Mouse (Mus musculus): ENCODE measurements around the gene Adcy1. TPM values are rescaled to one million over a fixed set of nuclear protein-coding genes. Genes with fewer than 3 reads are reported as not detected.

The Adcy1 gene
- polyA plus RNA-seq, 1 experiment from 2014 or later: 0.40 TPM

DNA sequence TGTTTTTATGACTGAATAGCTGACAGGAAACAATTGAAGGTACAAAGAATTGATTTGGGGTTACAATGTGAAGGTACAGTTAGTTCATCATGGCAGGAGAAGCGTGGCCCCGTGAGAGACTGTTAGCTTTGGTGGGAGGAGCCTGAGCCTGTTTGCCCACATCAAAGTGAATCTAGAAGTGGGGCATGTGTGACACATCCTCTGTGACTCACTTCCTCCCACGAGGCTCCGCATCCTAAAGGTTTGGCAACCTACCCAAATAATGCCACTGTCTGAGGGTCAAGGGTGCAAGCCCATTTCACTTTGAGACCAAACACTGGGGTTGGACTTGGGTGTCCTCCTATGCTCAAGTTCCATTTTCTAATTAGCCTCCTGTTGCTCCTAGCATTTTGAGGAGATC, 81.9 kb downstream of the Adcy1 start:
- ATAC-seq: no peak
- Histone ChIP-seq H3K27ac (ENCODE audit: low read depth, low read length) (no peak overlapping the region), H3K9me3 (ENCODE audit: control insufficient read depth) (no peaks in the 10 kb centered on the region), H3K4me3 (ENCODE audit: low read depth, low read length) (no peak overlapping the region), H3K4me1 (replicated peaks; ENCODE audit: control insufficient read depth, insufficient read depth, low read length) (no peaks in the 10 kb centered on the region), H3K4me2 (replicated peaks; ENCODE audit: low read depth) (no peak overlapping the region), H3K27me3 (replicated peaks; ENCODE audit: control insufficient read depth, insufficient read depth, low read length) (no peaks in the 10 kb centered on the region), H3K36me3 (ENCODE audit: control insufficient read depth, insufficient read depth) (no peaks in the 10 kb centered on the region), H3K9ac (ENCODE audit: low read depth, low read length) (no peak overlapping the region)
- no peak for TF ChIP-seq CTCF (IDR thresholded peaks at IDR 0.05; ENCODE audit: low read depth)
- whole genome bisulfite sequencing: 54% methylated on average over 4 of the region's 4 CpGs

GRCm38 (mm10) chr11:7147536-7147935, 84.2 kb downstream of the Adcy1 start:
- no peaks in the 10 kb centered on the region for H3K4me1 ChIP-seq (replicated peaks; ENCODE audit: control insufficient read depth, insufficient read depth, low read length)
- no peak overlapping the region for H3K4me2 ChIP-seq (replicated peaks; ENCODE audit: low read depth)
- no peak overlapping the region for H3K9ac ChIP-seq (ENCODE audit: low read depth, low read length)
- H3K27me3 ChIP-seq (replicated peaks; ENCODE audit: control insufficient read depth, insufficient read depth, low read length): no peaks in the 10 kb centered on the region
- H3K27ac ChIP-seq (ENCODE audit: low read depth, low read length): no peak overlapping the region
- TF ChIP-seq CTCF (IDR thresholded peaks at IDR 0.05; ENCODE audit: low read depth): no peak
- H3K36me3 ChIP-seq (ENCODE audit: control insufficient read depth, insufficient read depth): no peaks in the 10 kb centered on the region
- no peak overlapping the region for H3K4me3 ChIP-seq (ENCODE audit: low read depth, low read length)
- WGBS: 89% methylated on average over 8 of the region's 8 CpGs
- no peaks in the 10 kb centered on the region for H3K9me3 ChIP-seq (ENCODE audit: control insufficient read depth)
- no peak for ATAC-seq

DNA sequence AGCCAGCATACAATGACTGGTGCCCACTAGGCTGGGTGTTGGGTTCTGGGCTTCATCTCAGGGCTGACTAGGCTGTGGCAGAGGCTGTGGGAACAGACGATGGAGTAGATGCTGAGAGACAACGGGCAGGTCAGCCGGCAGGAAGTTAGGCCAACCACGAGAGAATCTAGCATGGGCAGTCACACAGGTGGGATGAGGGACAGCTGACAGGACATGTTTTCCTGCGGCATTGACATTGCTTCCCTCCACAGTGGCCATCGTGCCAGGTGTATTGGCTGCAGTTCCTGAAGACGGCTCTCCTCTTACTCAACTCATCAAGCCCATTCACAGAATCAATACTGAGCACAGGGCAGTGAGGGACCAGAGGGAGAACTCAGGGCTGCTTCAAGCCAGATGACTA, 84.7 kb downstream of the Adcy1 start:
- Histone ChIP-seq H3K4me2 (replicated peaks; ENCODE audit: low read depth) (no peak overlapping the region), H3K36me3 (ENCODE audit: control insufficient read depth, insufficient read depth) (no peaks in the 10 kb centered on the region), H3K4me1 (replicated peaks; ENCODE audit: control insufficient read depth, insufficient read depth, low read length) (no peaks in the 10 kb centered on the region), H3K27me3 (replicated peaks; ENCODE audit: control insufficient read depth, insufficient read depth, low read length) (no peaks in the 10 kb centered on the region), H3K4me3 (ENCODE audit: low read depth, low read length) (no peak overlapping the region), H3K9ac (ENCODE audit: low read depth, low read length) (no peak overlapping the region), H3K27ac (ENCODE audit: low read depth, low read length) (no peak overlapping the region), H3K9me3 (ENCODE audit: control insufficient read depth) (no peaks in the 10 kb centered on the region)
- TF ChIP-seq CTCF (IDR thresholded peaks at IDR 0.05; ENCODE audit: low read depth): no peak
- 82% methylated on average over 7 of the region's 7 CpGs for WGBS
- ATAC-seq: no peak

DNA sequence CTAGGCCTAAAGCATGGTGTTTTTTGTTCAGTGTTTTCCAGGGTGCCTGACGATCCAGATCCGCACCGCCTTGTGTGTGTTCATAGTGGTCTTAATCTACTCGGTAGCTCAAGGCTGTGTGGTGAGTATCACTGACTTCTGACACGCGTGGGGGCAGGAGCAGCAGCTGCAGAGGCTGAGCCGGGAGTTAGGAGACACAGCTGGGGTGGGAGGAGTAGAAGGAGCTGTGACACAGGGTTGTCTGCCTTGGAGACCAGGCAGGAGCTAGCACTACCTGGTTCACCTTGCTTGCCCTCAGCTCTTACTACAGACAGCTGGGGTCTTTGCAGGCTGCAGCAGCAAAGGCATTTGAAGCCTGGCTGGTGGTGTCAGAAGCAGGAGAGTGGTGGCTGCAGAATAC, 86.2 kb downstream of the Adcy1 start:
- WGBS: 77% methylated on average over 7 of the region's 7 CpGs
- ATAC-seq: no peak
- Histone ChIP-seq H3K4me2 (replicated peaks; ENCODE audit: low read depth) (no peak overlapping the region), H3K36me3 (ENCODE audit: control insufficient read depth, insufficient read depth) (no peaks in the 10 kb centered on the region), H3K9ac (ENCODE audit: low read depth, low read length) (no peak overlapping the region), H3K4me3 (ENCODE audit: low read depth, low read length) (no peak overlapping the region), H3K4me1 (replicated peaks; ENCODE audit: control insufficient read depth, insufficient read depth, low read length) (no peaks in the 10 kb centered on the region), H3K9me3 (ENCODE audit: control insufficient read depth) (no peaks in the 10 kb centered on the region), H3K27me3 (replicated peaks; ENCODE audit: control insufficient read depth, insufficient read depth, low read length) (no peaks in the 10 kb centered on the region), H3K27ac (ENCODE audit: low read depth, low read length) (no peak overlapping the region)
- no peak for TF ChIP-seq CTCF (IDR thresholded peaks at IDR 0.05; ENCODE audit: low read depth)

DNA sequence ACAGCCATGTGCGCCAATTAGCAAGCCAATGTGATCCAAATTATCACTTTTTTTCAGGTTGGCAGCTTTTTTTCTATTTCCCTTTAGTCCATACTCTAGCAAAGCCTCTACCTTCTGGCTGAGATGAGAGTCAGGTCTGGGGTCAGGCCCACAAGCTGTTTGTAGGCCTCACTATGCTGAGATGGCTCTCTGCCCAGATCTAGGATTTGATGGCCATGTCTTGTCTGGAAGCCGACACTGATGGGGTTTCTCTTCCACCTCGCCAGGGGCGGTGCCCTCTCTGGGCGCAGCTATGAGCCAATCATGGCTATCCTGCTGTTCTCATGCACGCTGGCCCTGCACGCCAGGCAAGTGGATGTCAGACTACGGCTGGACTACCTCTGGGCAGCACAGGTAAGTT, 87.2 kb downstream of the Adcy1 start:
- Histone ChIP-seq H3K4me1 (replicated peaks; ENCODE audit: control insufficient read depth, insufficient read depth, low read length) (no peaks in the 10 kb centered on the region), H3K9ac (ENCODE audit: low read depth, low read length) (no peak overlapping the region), H3K27ac (ENCODE audit: low read depth, low read length) (no peak overlapping the region), H3K27me3 (replicated peaks; ENCODE audit: control insufficient read depth, insufficient read depth, low read length) (no peaks in the 10 kb centered on the region), H3K4me3 (ENCODE audit: low read depth, low read length) (no peak overlapping the region), H3K36me3 (ENCODE audit: control insufficient read depth, insufficient read depth) (no peaks in the 10 kb centered on the region), H3K4me2 (replicated peaks; ENCODE audit: low read depth) (no peak overlapping the region), H3K9me3 (ENCODE audit: control insufficient read depth) (no peaks in the 10 kb centered on the region)
- no peak for ATAC-seq
- 91% methylated on average over 8 of the region's 8 CpGs for WGBS
- no peak for TF ChIP-seq CTCF (IDR thresholded peaks at IDR 0.05; ENCODE audit: low read depth)

DNA sequence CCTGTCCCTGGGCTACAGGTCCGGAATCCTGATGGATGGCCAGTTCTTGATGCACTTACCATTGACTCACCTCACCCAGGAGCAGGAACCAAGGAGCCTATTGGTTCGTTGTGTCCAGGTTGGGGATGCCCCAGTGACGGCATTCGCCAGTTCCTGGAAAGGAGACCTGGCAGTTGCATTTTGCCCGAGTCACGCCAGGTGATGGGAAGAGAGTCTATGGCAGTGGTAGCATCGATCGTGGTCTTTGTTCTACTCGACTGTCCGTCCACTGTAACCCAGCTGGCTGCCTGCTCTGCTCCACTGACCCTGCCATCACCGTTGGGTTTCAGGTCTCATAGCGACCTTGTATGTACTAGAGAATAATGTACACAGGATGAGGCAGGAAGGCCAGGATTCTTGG, 89.1 kb downstream of the Adcy1 start:
- Histone ChIP-seq H3K27me3 (replicated peaks; ENCODE audit: control insufficient read depth, insufficient read depth, low read length) (no peaks in the 10 kb centered on the region), H3K27ac (ENCODE audit: low read depth, low read length) (no peak overlapping the region), H3K4me3 (ENCODE audit: low read depth, low read length) (no peak overlapping the region), H3K9me3 (ENCODE audit: control insufficient read depth) (no peaks in the 10 kb centered on the region), H3K36me3 (ENCODE audit: control insufficient read depth, insufficient read depth) (no peaks in the 10 kb centered on the region), H3K4me1 (replicated peaks; ENCODE audit: control insufficient read depth, insufficient read depth, low read length) (no peaks in the 10 kb centered on the region), H3K4me2 (replicated peaks; ENCODE audit: low read depth) (no peak overlapping the region), H3K9ac (ENCODE audit: low read depth, low read length) (no peak overlapping the region)
- no peak for ATAC-seq
- 92% methylated on average over 12 of the region's 12 CpGs for WGBS
- TF ChIP-seq CTCF (IDR thresholded peaks at IDR 0.05; ENCODE audit: low read depth): no peak

- Histone ChIP-seq H3K4me1 (replicated peaks; ENCODE audit: control insufficient read depth, insufficient read depth, low read length) (no peaks in the 10 kb centered on the region), H3K9me3 (ENCODE audit: control insufficient read depth) (no peaks in the 10 kb centered on the region), H3K36me3 (ENCODE audit: control insufficient read depth, insufficient read depth) (no peaks in the 10 kb centered on the region), H3K27me3 (replicated peaks; ENCODE audit: control insufficient read depth, insufficient read depth, low read length) (no peaks in the 10 kb centered on the region), H3K27ac (ENCODE audit: low read depth, low read length) (no peak overlapping the region), H3K4me3 (ENCODE audit: low read depth, low read length) (no peak overlapping the region), H3K4me2 (replicated peaks; ENCODE audit: low read depth) (no peak overlapping the region), H3K9ac (ENCODE audit: low read depth, low read length) (no peak overlapping the region)
- TF ChIP-seq CTCF (IDR thresholded peaks at IDR 0.05; ENCODE audit: low read depth): no peak
- WGBS: 67% methylated on average over 8 of the region's 8 CpGs
- ATAC-seq: no peak
Measured at GRCm38 (mm10) chr11:7153081-7153480, 89.8 kb downstream of the Adcy1 start.
